Mouse (Mus musculus): ENCODE data around the gene Zbtb9.

- TF ChIP-seq CTCF (IDR thresholded peaks at IDR 0.05; ENCODE audit: low read depth) = no peak
- no peak for TF ChIP-seq EP300 (IDR thresholded peaks at IDR 0.05; ENCODE audit: low read depth)
Measured at GRCm38 (mm10) chr17:27042840-27043239, 69.9 kb downstream of the Zbtb9 start.

Data from liver, embryonic 14.5 days (tissue).